ENCODE assay signal across 8 mouse cellular contexts in genomic region chr16:26041021-26041928, GRCm38 (mm10).
DNase-seq lines count a peak whose midpoint lies in the region; ATAC-seq and TF ChIP-seq lines count a peak whose summit lies in the region.

No protein-coding gene starts in this region.

- H3K4me3 ChIP-seq in kidney, embryonic 14.5 days (ENCODE audit: low read length): no peak overlapping the region
- H3K4me3 ChIP-seq in heart, embryonic 13.5 days: peak overlapping the region; percentile 24
- no peak overlapping the region for H3K4me3 ChIP-seq in liver, postnatal 0 days (ENCODE audit: low read depth, low read length)

- H3K4me2 ChIP-seq in kidney, embryonic 14.5 days (replicated peaks; ENCODE audit: low read depth, low read length): no peak overlapping the region
- peak overlapping the region; percentile 57 for H3K4me2 ChIP-seq in heart, embryonic 13.5 days
- H3K4me2 ChIP-seq in liver, postnatal 0 days (ENCODE audit: low read depth, low read length): peak overlapping the region; percentile 22; the same call in 1 of the 2 replicates

- H3K9me3 ChIP-seq in kidney, embryonic 14.5 days (ENCODE audit: control insufficient read depth, low read length): no peaks in the 10 kb centered on the region
- H3K9me3 ChIP-seq in heart, embryonic 13.5 days: no peaks in the 10 kb centered on the region
- no peaks in the 10 kb centered on the region for H3K9me3 ChIP-seq in liver, postnatal 0 days (ENCODE audit: low read length)

- no peak overlapping the region for H3K27ac ChIP-seq in kidney, embryonic 14.5 days (ENCODE audit: low read depth, low read length)
- peak overlapping the region; percentile 89 for H3K27ac ChIP-seq in heart, embryonic 13.5 days (replicated peaks)
- no peak overlapping the region for H3K27ac ChIP-seq in liver, postnatal 0 days (ENCODE audit: low read depth)

- WGBS in kidney, embryonic 14.5 days: 57% methylated on average over 12 of the region's 12 CpGs
- 8% methylated on average over 12 of the region's 12 CpGs for WGBS in heart, embryonic 13.5 days
- 32% methylated on average over 12 of the region's 12 CpGs for WGBS in liver, postnatal 0 days (ENCODE audit: insufficient replicate concordance)

- no peak for TF ChIP-seq CTCF in brain, embryonic 14.5 days (IDR thresholded peaks at IDR 0.05; ENCODE audit: borderline replicate concordance, extremely low read depth, insufficient read depth, insufficient read length)
- TF ChIP-seq CTCF in liver, postnatal 0 days (IDR thresholded peaks at IDR 0.05; ENCODE audit: low read depth): no peak

- no peaks in the 10 kb centered on the region for H3K4me1 ChIP-seq in kidney, embryonic 14.5 days (ENCODE audit: control insufficient read depth, insufficient read depth, low read length)
- peaks cover 54% of the 10 kb centered on the region for H3K4me1 ChIP-seq in heart, embryonic 13.5 days
- H3K4me1 ChIP-seq in liver, postnatal 0 days (ENCODE audit: insufficient read depth): no peaks in the 10 kb centered on the region

- TF ChIP-seq POLR2A in brain, embryonic 14.5 days (IDR thresholded peaks at IDR 0.05; ENCODE audit: borderline replicate concordance, extremely low read depth, insufficient read depth, insufficient read length, poor library complexity, severe bottlenecking): no peak

- DNase-seq in kidney, postnatal 4 days: no peak
- peak; percentile 15 for DNase-seq in brain, embryonic 14.5 days (ENCODE audit: low read depth)
- DNase-seq in liver, postnatal 0 days: peak; percentile 13
- DNase-seq in cerebellum, postnatal 14 days: no peak

- no peak overlapping the region for H3K9ac ChIP-seq in kidney, embryonic 14.5 days (ENCODE audit: low read depth, low read length)
- H3K9ac ChIP-seq in heart, embryonic 13.5 days: peak overlapping the region; percentile 51
- no peak overlapping the region for H3K9ac ChIP-seq in liver, postnatal 0 days (replicated peaks)

- no peaks in the 10 kb centered on the region for H3K27me3 ChIP-seq in kidney, embryonic 14.5 days (ENCODE audit: control insufficient read depth, insufficient read depth, low read length)
- no peaks in the 10 kb centered on the region for H3K27me3 ChIP-seq in heart, embryonic 13.5 days (replicated peaks)
- H3K27me3 ChIP-seq in liver, postnatal 0 days (ENCODE audit: insufficient read depth, low read length): no peaks in the 10 kb centered on the region

- peak; percentile 32; the same call in 1 of the 2 replicates for ATAC-seq in kidney, embryonic 14.5 days (ENCODE audit: low FRiP score, low TSS enrichment)
- peak; percentile 82; the same call in 1 of the 2 replicates for ATAC-seq in heart, embryonic 13.5 days (ENCODE audit: extremely low read depth, insufficient number of reproducible peaks, low FRiP score, low TSS enrichment)
- peak; percentile 65 for ATAC-seq in liver, postnatal 0 days
- no peak for ATAC-seq in erythroid progenitor cell, adult 5-6 weeks (replicated peaks; ENCODE audit: low FRiP score, poor library complexity, severe bottlenecking)
- ATAC-seq in activated CD4-positive, CD25-positive, alpha-beta regulatory T cell, adult 4 months: no peak

- TF ChIP-seq EP300 in liver, postnatal 0 days (IDR thresholded peaks at IDR 0.05; ENCODE audit: low read depth): no peak

- H3K36me3 ChIP-seq in kidney, embryonic 14.5 days (ENCODE audit: control insufficient read depth, insufficient read depth, low read length): no peaks in the 10 kb centered on the region
- no peaks in the 10 kb centered on the region for H3K36me3 ChIP-seq in heart, embryonic 13.5 days
- H3K36me3 ChIP-seq in liver, postnatal 0 days (replicated peaks; ENCODE audit: insufficient read depth, low read length): no peaks in the 10 kb centered on the region

Comparison
In these comparisons a context has a peak if more than half of its experiments do, and no peak if none do; other contexts are left out.
1. ATAC-seq: peak in kidney, embryonic 14.5 days (single experiment), heart, embryonic 13.5 days (single experiment) and liver, postnatal 0 days (single experiment); none in erythroid progenitor cell, adult 5-6 weeks (single experiment) and activated CD4-positive, CD25-positive, alpha-beta regulatory T cell, adult 4 months (single experiment).
2. DNase-seq: peak in brain, embryonic 14.5 days (single experiment) and liver, postnatal 0 days (single experiment); none in kidney, postnatal 4 days (0 of 2) and cerebellum, postnatal 14 days (0 of 2).